Mouse (Mus musculus) B cell, adult 62 days (primary cell): ENCODE measurements around the gene Trim27. TPM values are rescaled to one million over a fixed set of nuclear protein-coding genes. Genes with fewer than 3 reads are reported as not detected.

Source experiments
- total RNA-seq: library from RNA; stranded (reverse); gene quantifications from 4 replicates; pipeline ENCODE4 v1.2.4, GENCODE M21; 2023

Gene Trim27
- 82.2 to 84.7 TPM (median 82.9 TPM) in 4 replicates for total RNA-seq

DNA sequence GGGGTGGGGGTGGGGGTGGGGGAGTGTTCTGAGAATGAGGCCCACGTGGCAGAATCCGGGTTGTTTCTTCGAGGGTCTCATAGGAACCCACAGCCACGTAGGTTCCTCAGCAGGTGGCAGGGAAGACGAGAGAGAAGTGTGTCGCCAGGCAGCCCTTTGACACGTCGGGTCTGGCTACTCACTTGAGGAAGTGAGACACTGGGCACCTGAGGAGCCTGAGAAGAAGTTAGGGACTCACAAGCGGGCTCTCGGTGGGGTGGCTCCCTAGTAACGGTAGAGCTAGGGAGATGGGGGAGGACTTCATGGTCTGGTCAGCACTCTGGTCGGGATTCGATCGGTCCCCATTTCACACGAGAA is at the start of gene Trim27:
Gene Trim27 (plus strand): TSS at position 79 of the 357 bp plus-strand sequence.

GRCm38 (mm10) chr13:21145767-21146166 is 33.5 kb upstream of the Trim27 start, which contains the start of gene Olfr1368:
Gene Olfr1368 (minus strand): TSS chr13:21145867.

Other genes starting within 250 kb of the Trim27 start
- not detected in 4 replicates for gene Olfr1370, start 104.5 kb upstream of the Trim27 start, total RNA-seq
- gene Olfr1369-ps1, start 68.0 kb upstream of the Trim27 start, total RNA-seq: 0.21 TPM in 1 of 4 replicates, not detected in the others
- gene Olfr263, start 49.8 kb upstream of the Trim27 start, total RNA-seq: not detected in 4 replicates
- not detected in 4 replicates for gene Olfr1368, start 33.6 kb upstream of the Trim27 start, total RNA-seq
- gene Gpx5, start 113.3 kb downstream of the Trim27 start, total RNA-seq: not detected in 4 replicates
- gene Gpx6, start 132.7 kb downstream of the Trim27 start, total RNA-seq: not detected in 4 replicates
- gene Olfr1367, start 167.5 kb downstream of the Trim27 start, total RNA-seq: not detected in 4 replicates
- 0.75 to 1.9 TPM (median 1.4 TPM) in 4 replicates for gene Zscan12, start 183.4 kb downstream of the Trim27 start, total RNA-seq
- 49.3 to 57.9 TPM (median 53.2 TPM) in 4 replicates for gene Zkscan3, start 223.3 kb downstream of the Trim27 start, total RNA-seq